Mouse (Mus musculus): ENCODE measurements at regions not wholly inside any gene's neighbourhood (a gene's known extent, or its start where the extent isn't known, plus 50 kb on each side); places are given as distances from the start of the nearest gene placed in this dataset.

- Histone ChIP-seq H3K9ac (no peak overlapping the region), H3K36me3 (ENCODE audit: insufficient read depth) (no peaks in the 10 kb centered on the region), H3K27ac (ENCODE audit: low read depth) (no peak overlapping the region), H3K4me1 (ENCODE audit: insufficient read depth) (no peaks in the 10 kb centered on the region), H3K9me3 (ENCODE audit: low read depth, low read length) (no peaks in the 10 kb centered on the region), H3K4me2 (no peak overlapping the region), H3K27me3 (ENCODE audit: insufficient read depth, low read length) (no peaks in the 10 kb centered on the region), H3K4me3 (ENCODE audit: low read depth, low read length) (no peak overlapping the region)
- no peak for ATAC-seq (ENCODE audit: insufficient read depth)
- no peak for TF ChIP-seq CTCF (IDR thresholded peaks at IDR 0.05; ENCODE audit: low read depth)
- WGBS = 50% methylated on average over 7 of the region's 7 CpGs
- no peak for DNase-seq
Observed at GRCm38 (mm10) chr13:18465921-18466320, 68.4 kb upstream of the Pou6f2 start.

DNA sequence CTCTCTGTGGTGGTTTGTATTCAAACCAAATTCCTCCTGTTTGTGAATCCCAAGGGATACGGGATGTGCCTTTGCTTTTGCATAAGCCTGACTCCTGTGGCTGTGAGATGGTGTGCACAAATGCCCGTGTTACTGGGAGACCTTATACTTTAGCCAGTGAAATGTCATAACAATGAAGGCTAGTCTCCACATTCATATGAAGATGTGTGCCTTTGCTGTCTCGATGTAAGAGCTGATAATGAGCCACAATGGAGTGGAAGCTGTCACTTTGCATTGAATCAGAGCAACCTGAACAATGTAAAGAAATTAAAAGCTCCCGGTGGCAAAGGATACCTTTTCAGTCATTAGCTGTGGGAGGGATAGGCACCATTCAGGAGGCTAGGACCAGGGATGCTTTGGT lies 64.7 kb upstream of the Pou6f2 start:
- no peak overlapping the region for H3K4me3 ChIP-seq (ENCODE audit: low read depth, low read length)
- no peaks in the 10 kb centered on the region for H3K36me3 ChIP-seq (ENCODE audit: insufficient read depth)
- no peak for TF ChIP-seq CTCF (IDR thresholded peaks at IDR 0.05; ENCODE audit: low read depth)
- H3K9ac ChIP-seq = no peak overlapping the region
- no peaks in the 10 kb centered on the region for H3K27me3 ChIP-seq (ENCODE audit: insufficient read depth, low read length)
- no peak overlapping the region for H3K27ac ChIP-seq (ENCODE audit: low read depth)
- H3K4me1 ChIP-seq (ENCODE audit: insufficient read depth) = no peaks in the 10 kb centered on the region
- ATAC-seq (ENCODE audit: insufficient read depth) (no peak), DNase-seq (no peak)
- WGBS = 53% methylated on average over 4 of the region's 4 CpGs
- no peak overlapping the region for H3K4me2 ChIP-seq
- H3K9me3 ChIP-seq (ENCODE audit: low read depth, low read length) = no peaks in the 10 kb centered on the region

DNA sequence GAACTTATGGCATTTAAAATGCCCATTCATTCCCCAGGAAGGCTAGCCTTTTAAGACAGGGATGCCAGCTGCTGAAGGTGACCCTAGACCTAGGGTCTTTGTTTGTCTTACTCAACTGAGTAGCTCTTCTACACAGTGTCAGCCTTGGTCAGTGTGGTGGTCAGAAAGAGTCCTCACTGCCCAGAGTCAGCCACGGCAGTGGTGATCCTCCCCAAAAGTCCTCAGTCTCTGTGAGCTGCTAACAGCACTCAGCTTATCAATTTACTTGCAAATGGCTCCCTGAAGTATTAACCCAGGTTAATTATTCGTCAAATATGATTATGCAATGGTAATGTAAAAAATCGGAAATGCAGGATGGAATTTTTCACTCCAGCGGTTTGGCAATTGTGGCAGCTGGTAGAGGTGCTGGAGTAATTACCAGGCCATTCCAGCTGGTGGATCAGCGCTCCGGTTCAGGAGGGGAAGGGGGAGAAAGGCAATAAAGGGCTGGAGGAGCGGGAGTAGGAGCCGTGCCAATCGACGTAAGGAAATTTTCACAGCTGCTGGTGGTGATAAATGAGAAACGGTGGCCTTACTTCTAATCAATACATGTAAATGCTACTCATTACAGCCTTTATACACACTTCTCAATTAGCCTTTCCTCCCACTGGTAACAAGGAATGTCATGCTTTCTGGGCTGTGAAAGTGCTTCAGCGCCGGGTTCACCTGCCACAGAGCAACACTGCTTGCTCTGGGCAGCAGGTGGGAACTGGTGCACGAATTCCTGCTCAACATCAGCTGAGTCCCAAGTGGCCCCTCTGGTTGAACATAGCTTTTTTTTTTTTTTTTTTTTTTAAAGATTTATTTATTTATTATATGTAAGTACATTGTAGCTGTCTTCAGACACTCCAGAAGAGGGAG lies 60.1 kb upstream of the Pou6f2 start:
- no peaks in the 10 kb centered on the region for H3K9me3 ChIP-seq (ENCODE audit: low read depth, low read length)
- H3K27me3 ChIP-seq (ENCODE audit: insufficient read depth, low read length) = no peaks in the 10 kb centered on the region
- no peak overlapping the region for H3K9ac ChIP-seq
- no peak overlapping the region for H3K4me3 ChIP-seq (ENCODE audit: low read depth, low read length)
- TF ChIP-seq CTCF (IDR thresholded peaks at IDR 0.05; ENCODE audit: low read depth) = no peak
- no peaks in the 10 kb centered on the region for H3K4me1 ChIP-seq (ENCODE audit: insufficient read depth)
- WGBS = 50% methylated on average over 14 of the region's 14 CpGs
- no peak overlapping the region for H3K4me2 ChIP-seq
- ATAC-seq (ENCODE audit: insufficient read depth) = no peak
- DNase-seq = no peak
- H3K36me3 ChIP-seq (ENCODE audit: insufficient read depth) = no peaks in the 10 kb centered on the region
- H3K27ac ChIP-seq (ENCODE audit: low read depth) = no peak overlapping the region

All from lung, embryonic 14.5 days (tissue).